Mouse (Mus musculus) thymus, adult 2 months (tissue): ENCODE results near the gene Hjurp. TPM values are rescaled to one million over a fixed set of nuclear protein-coding genes. Genes with fewer than 3 reads are reported as not detected.

Source experiments
- DNase-seq: peaks from one replicate; pipeline ENCODE4 v3.0.0; 2021
- H3K27ac ChIP-seq: fragments of 200-500 bp; 2 replicates; pipeline ENCODE4 v1.5.1; 2012; ENCODE audit warnings: low read length, control low read depth; ENCODE audit not compliant: control insufficient read depth, insufficient read depth
- H3K27me3 ChIP-seq: fragments of 200-500 bp; 2 replicates; pipeline ENCODE4 v1.6.1; 2012; ENCODE audit warnings: mild to moderate bottlenecking, low read length, moderate library complexity, mixed read lengths; ENCODE audit not compliant: control insufficient read depth, insufficient read depth
- H3K36me3 ChIP-seq: fragments of 200-500 bp; 2 replicates; pipeline ENCODE4 v1.6.1; 2012; ENCODE audit warnings: mild to moderate bottlenecking, low read length, moderate library complexity; ENCODE audit not compliant: control insufficient read depth, insufficient read depth
- H3K4me1 ChIP-seq: fragments of 200-500 bp; replicated peaks from 2 replicates; pipeline ENCODE4 v1.6.1; 2012; ENCODE audit warnings: low read length; ENCODE audit not compliant: control insufficient read depth, insufficient read depth
- H3K4me3 ChIP-seq: fragments of 200-500 bp; 2 replicates; pipeline ENCODE4 v1.5.1; 2012; ENCODE audit warnings: mild to moderate bottlenecking, low read length, control low read depth, moderate library complexity; ENCODE audit not compliant: control insufficient read depth, insufficient read depth
- CTCF ChIP-seq: fragments of 200-500 bp; IDR thresholded peaks from 2 replicates; pipeline ENCODE4 v1.5.1; 2012; ENCODE audit warnings: mild to moderate bottlenecking, control low read depth, low read length, moderate library complexity, borderline replicate concordance; ENCODE audit not compliant: control insufficient read depth, poor library complexity, insufficient read depth; ENCODE audit errors: extremely low read depth
- POLR2A ChIP-seq: fragments of 200-500 bp; IDR thresholded peaks from 2 replicates; pipeline ENCODE4 v1.6.1; 2012; ENCODE audit warnings: mild to moderate bottlenecking, low read length, control low read depth, moderate library complexity; ENCODE audit not compliant: control insufficient read depth, poor library complexity, insufficient read depth; ENCODE audit errors: extremely low read depth
- WGBS: fragments of 180-500 bp; shearing (Covaris S2); methylation state at CpG from one replicate; pipeline ENCODE4 v1.1.7; 2018; 5-methylcytosine and 5-hydroxymethylcytosine counted together
- polyA plus RNA-seq: library from polyadenylated mRNA; depleted of rRNA; stranded (reverse); fragments of >200 nt; gene quantifications from 2 replicates; pipeline ENCODE4 v1.2.3, GENCODE M21; 2012; rRNA removed

The Hjurp gene
- 168 and 197 TPM in 2 replicates for polyA plus RNA-seq

DNA sequence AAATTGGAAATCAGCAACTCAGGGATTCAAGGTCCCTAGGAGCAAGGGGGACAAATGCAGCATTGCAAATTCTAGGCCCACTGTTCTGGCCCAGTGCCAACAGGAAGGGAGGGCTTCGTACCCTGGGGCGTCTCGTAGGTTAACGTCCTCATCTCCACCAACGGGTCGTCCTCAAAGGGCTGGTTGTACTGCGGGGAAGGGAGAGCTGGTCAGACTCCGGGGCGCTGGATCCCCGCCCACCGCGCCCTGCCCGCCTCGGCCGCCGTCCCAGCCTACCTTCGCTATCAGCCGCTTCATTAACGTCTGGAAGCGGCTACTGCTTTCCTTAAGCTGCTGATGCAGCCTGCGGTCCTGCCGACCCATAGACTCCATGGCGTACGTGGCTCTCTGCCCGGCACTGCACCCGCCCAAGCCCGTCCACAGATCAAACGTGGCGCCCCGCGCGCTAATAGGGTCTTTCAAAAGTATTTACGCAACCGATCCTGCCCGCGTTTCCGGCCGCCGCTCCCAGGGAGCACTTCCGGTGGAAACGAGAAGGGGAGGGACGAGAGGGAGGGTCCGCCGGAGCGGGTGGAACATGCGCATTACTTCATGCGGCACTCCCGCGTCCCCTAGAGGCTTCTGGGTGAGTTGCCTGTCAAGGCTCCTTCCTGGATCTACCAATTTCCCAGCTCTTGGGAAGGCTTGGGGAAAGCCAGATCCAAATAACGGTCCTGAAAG, at the start of gene Hjurp, which contains the start of gene Trpm8:
Gene Hjurp, minus strand, starts transcription at position 536 of the 720 bp plus-strand sequence.
Gene Trpm8, plus strand, starts transcription at position 564 of the 720 bp plus-strand sequence.
- 2% methylated on average over 50 of the region's 50 CpGs for WGBS
- H3K27me3 ChIP-seq, result no peaks in the 10 kb centered on the region
- DNase-seq, result peak; percentile 100
- peaks cover 28% of the 10 kb centered on the region for H3K36me3 ChIP-seq
- TF ChIP-seq POLR2A (no peak), CTCF (no peak)
- peaks cover 8% of the 10 kb centered on the region for H3K4me1 ChIP-seq
- H3K4me3 ChIP-seq, result peak within 1 kb of the TSS; percentile 42
- peak within 1 kb of the TSS; percentile 0 for H3K27ac ChIP-seq

DNA sequence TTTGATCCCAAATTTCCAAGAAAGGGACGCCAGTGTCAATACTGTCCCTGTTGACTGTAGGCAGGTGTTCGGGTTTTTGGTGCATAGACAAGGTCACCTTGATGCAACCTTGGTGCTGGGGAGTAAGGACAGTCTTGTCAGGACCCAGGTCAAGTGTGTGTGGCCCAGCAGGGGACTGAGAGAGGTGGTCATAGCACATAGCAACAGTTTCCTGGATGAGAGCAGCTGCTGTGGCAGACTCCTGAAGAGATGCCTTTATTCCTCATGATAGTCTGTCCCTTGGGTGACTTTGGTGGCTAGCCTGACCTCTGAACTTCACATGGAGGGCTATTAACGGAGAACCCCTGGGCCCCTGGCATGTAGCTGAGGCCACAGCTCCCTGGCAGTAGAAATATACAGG, 45.7 kb upstream of the Hjurp start:
- H3K4me1 ChIP-seq, result no peaks in the 10 kb centered on the region
- no peaks in the 10 kb centered on the region for H3K27me3 ChIP-seq
- TF ChIP-seq POLR2A, result no peak
- TF ChIP-seq CTCF, result no peak
- no peaks in the 10 kb centered on the region for H3K36me3 ChIP-seq
- H3K4me3 ChIP-seq, result no peak overlapping the region
- no peak overlapping the region for H3K27ac ChIP-seq
- WGBS, result 85% methylated on average over 3 of the region's 3 CpGs
- DNase-seq, result no peak

DNA sequence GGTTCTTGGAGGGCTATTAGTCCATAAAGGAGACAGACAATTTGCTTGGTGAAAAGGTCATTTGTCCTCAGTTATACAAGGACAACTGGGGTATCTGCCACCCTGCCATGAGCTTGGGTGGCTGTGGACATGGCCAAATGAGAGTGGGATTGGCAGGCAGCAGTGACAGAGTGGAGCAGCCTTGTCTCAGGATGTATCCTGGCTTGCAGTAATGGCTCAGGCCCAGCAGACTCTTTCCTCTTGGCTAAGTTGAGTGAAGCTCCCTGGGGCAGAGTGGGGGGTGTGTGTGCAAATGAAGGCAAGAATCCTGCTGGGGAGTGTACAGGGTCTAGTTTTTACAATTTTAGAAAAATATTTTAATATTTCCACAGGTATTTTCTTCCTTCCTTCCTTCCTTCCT, 44.7 kb upstream of the Hjurp start:
- no peak for TF ChIP-seq POLR2A
- TF ChIP-seq CTCF, result no peak
- no peaks in the 10 kb centered on the region for H3K36me3 ChIP-seq

DNA sequence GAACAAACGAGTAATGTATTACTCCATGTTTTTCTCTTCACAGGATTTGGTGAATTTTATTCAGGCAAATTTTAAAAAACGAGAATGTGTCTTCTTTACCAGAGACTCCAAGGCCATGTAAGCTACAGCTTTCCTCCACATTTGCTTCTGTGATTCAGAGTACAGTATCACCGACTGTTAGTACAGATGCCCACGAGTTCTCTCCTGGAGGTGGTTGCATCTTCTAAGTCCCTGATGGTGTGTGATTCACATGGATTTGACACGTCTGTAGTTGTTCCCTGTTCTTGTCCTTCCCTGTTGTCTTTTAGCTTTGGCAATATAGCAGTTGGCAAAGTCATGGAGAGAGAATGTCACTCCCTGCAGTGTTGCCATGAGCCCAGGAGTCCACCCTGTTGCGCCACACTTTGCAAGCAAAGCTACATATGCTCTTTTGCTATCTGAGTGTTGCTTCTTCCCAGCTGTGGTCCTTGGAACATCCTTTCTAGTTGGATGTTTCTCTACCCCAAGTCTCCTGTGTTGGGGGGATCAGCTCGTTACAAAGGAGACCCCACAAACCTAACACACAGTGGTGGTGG, 43.5 kb upstream of the Hjurp start:
- no peak for DNase-seq
- no peak for TF ChIP-seq CTCF
- no peak for TF ChIP-seq POLR2A
- Histone ChIP-seq H3K27me3 (no peaks in the 10 kb centered on the region), H3K36me3 (no peaks in the 10 kb centered on the region), H3K4me3 (no peak overlapping the region), H3K27ac (no peak overlapping the region), H3K4me1 (no peaks in the 10 kb centered on the region)
- 81% methylated on average over 7 of the region's 7 CpGs for WGBS

More for the DNA sequence above, 44.7 kb upstream of the Hjurp start:
- no peak for DNase-seq
- Histone ChIP-seq H3K27ac (no peak overlapping the region), H3K4me3 (no peak overlapping the region), H3K27me3 (no peaks in the 10 kb centered on the region), H3K4me1 (no peaks in the 10 kb centered on the region)

DNA sequence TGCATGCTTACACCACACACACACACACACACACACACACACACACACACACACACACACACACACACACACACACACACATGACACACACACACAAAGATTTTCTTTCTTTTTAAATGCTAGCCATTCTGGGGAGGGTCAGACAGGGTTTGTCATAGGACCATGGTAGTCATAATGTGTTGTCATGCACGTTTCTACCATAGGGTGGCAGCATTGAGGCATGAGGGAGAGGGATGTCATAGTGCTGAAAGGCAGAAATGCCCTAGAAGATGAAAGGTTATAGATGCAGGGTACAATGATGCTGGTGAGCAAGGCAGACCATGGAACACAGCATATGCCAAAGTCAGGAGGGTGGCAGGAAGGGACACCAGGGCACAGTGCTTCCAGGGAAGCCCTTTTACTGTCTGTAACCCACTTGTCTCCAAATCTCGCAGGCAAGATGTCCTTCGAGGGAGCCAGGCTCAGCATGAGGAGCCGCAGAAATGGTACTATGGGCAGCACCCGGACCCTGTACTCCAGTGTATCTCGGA, 41.2 kb upstream of the Hjurp start:
- no peaks in the 10 kb centered on the region for H3K4me1 ChIP-seq
- TF ChIP-seq CTCF, result no peak
- TF ChIP-seq POLR2A, result no peak
- no peak overlapping the region for H3K4me3 ChIP-seq
- peak; percentile 76 for DNase-seq
- WGBS, result 75% methylated on average over 6 of the region's 6 CpGs
- H3K27ac ChIP-seq, result no peak overlapping the region
- H3K27me3 ChIP-seq, result no peaks in the 10 kb centered on the region
- H3K36me3 ChIP-seq, result no peaks in the 10 kb centered on the region

DNA sequence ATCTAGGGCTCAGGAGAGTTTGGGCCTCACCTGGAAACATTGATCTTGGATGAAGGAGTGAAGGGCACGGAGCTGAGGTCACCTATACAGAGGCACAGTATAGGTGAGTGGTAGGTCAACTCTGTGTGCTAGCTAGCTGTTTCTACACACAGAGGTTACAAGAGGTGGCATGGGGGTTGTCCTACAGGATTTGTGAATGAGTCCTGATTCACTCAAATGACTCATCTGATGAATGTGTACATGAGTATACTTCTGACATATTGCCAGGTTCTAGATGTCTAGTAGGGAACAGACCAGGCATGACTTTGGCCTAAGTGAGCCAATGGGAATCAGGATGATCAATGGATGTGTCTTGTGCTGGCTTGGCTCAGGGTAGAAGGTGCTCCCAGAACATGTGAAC, 39.8 kb upstream of the Hjurp start:
- no peaks in the 10 kb centered on the region for H3K36me3 ChIP-seq
- no peak overlapping the region for H3K27ac ChIP-seq
- no peak overlapping the region for H3K4me3 ChIP-seq
- no peak for DNase-seq
- no peak for TF ChIP-seq POLR2A
- TF ChIP-seq CTCF, result no peak
- H3K27me3 ChIP-seq, result no peaks in the 10 kb centered on the region
- 100% methylated on average over 1 of the region's 1 CpGs for WGBS
- no peaks in the 10 kb centered on the region for H3K4me1 ChIP-seq
